Mouse (Mus musculus) limb, embryonic 12.5 days (tissue): ENCODE measurements around the gene Wnt6. TPM values are rescaled to one million over a fixed set of nuclear protein-coding genes. Genes with fewer than 3 reads are reported as not detected.

Experiments used
- ATAC-seq: fragments of 200-750 bp; cut with Nextera tagmentation; 2 replicates; pipeline ENCODE4 v1.8.0; 2017; ENCODE audit warnings: low read depth, moderate TSS enrichment; ENCODE audit not compliant: insufficient number of reproducible peaks, insufficient read depth, low FRiP score, low TSS enrichment
- H3K27ac ChIP-seq: fragments of 300-500 bp; sonication (generic); 2 replicates; pipeline ENCODE4 v1.5.1; 2016; ENCODE audit warnings: mild to moderate bottlenecking, moderate library complexity
- H3K27me3 ChIP-seq: fragments of 300-500 bp; sonication (generic); 2 replicates; pipeline ENCODE4 v1.6.1; 2016; ENCODE audit warnings: mild to moderate bottlenecking, moderate library complexity
- H3K36me3 ChIP-seq: fragments of 300-500 bp; sonication (generic); 2 replicates; pipeline ENCODE4 v1.6.1; 2016; ENCODE audit warnings: mild to moderate bottlenecking, moderate library complexity
- H3K4me1 ChIP-seq: fragments of 300-500 bp; sonication (generic); replicated peaks from 2 replicates; pipeline ENCODE4 v1.6.1; 2016
- H3K4me2 ChIP-seq: fragments of 300-500 bp; sonication (generic); 2 replicates; pipeline ENCODE4 v1.6.1; 2016; ENCODE audit warnings: mild to moderate bottlenecking, moderate library complexity
- H3K4me3 ChIP-seq: fragments of 300-500 bp; sonication (generic); replicated peaks from 2 replicates; pipeline ENCODE4 v1.5.1; 2016; ENCODE audit warnings: mild to moderate bottlenecking
- H3K9ac ChIP-seq: fragments of 300-500 bp; sonication (generic); replicated peaks from 2 replicates; pipeline ENCODE4 v1.6.1; 2016; ENCODE audit warnings: mild to moderate bottlenecking, moderate library complexity
- H3K9me3 ChIP-seq: fragments of 300-500 bp; sonication (generic); 2 replicates; pipeline ENCODE4 v1.6.1; 2016; ENCODE audit warnings: mild to moderate bottlenecking, moderate library complexity
- WGBS: fragments of 180-500 bp; shearing (Covaris S2); methylation state at CpG from one replicate; pipeline ENCODE4 v1.1.7; 2016; 5-methylcytosine and 5-hydroxymethylcytosine counted together
- polyA plus RNA-seq: library from polyadenylated mRNA; unstranded; fragments of >200 nt; fragmentation: Nextera tagmentation; extraction: Ambion mirVana; gene quantifications from 2 replicates; pipeline ENCODE4 v1.2.1, GENCODE M21; 2016

Wnt6 gene
- polyA plus RNA-seq, 1 experiment from 2014 or later: 38.7 TPM

DNA sequence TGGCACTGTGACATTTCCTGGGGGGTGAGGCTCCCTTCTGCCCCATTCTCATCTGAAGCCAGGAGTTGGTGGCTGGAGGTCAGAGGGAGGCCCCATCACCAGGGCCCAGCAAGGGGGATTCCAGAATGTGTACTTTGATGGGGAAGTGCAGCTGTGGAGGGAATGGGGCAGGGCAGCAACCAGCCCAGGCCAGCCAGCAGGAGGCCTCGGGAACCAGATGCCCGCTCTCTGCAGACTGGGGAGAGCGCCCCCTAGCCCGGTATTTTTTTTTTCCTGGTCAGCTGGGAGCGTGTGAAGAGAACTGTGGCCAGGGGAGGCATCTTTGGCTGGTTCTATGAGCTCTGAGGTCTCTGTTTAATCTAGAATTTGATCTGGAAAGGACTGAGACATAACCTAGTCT, 4.1 kb downstream of the Wnt6 start:
- ATAC-seq: no peak
- Histone ChIP-seq H3K9ac (no peak overlapping the region), H3K4me2 (peak overlapping the region; percentile 3; the same call in 1 of the 2 replicates), H3K36me3 (no peaks in the 10 kb centered on the region), H3K27me3 (peaks cover 95% of the 10 kb centered on the region), H3K4me1 (peaks cover 24% of the 10 kb centered on the region), H3K9me3 (no peaks in the 10 kb centered on the region), H3K4me3 (no peak overlapping the region), H3K27ac (no peak overlapping the region; the same call in 1 of the 2 replicates)
- 10% methylated on average over 5 of the region's 5 CpGs for WGBS

- no peak for ATAC-seq
- no peaks in the 10 kb centered on the region for H3K36me3 ChIP-seq
- 33% methylated on average over 3 of the region's 3 CpGs for WGBS
- H3K27me3 ChIP-seq: peaks cover 95% of the 10 kb centered on the region
- H3K27ac ChIP-seq: no peak overlapping the region
- no peak overlapping the region for H3K4me2 ChIP-seq
- no peak overlapping the region for H3K4me3 ChIP-seq
- peaks cover 15% of the 10 kb centered on the region for H3K4me1 ChIP-seq
- no peaks in the 10 kb centered on the region for H3K9me3 ChIP-seq
- no peak overlapping the region for H3K9ac ChIP-seq
Measured at GRCm38 (mm10) chr1:74778934-74779486, 7.3 kb downstream of the Wnt6 start.

GRCm38 (mm10) chr1:74782045-74782444, 10.4 kb downstream of the Wnt6 start:
- Histone ChIP-seq H3K27me3 (peaks cover 94% of the 10 kb centered on the region), H3K4me3 (no peak overlapping the region), H3K9ac (no peak overlapping the region), H3K4me1 (peaks cover 16% of the 10 kb centered on the region), H3K27ac (no peak overlapping the region), H3K9me3 (no peaks in the 10 kb centered on the region), H3K4me2 (no peak overlapping the region), H3K36me3 (no peaks in the 10 kb centered on the region)
- 22% methylated on average over 14 of the region's 14 CpGs for WGBS
- no peak for ATAC-seq

DNA sequence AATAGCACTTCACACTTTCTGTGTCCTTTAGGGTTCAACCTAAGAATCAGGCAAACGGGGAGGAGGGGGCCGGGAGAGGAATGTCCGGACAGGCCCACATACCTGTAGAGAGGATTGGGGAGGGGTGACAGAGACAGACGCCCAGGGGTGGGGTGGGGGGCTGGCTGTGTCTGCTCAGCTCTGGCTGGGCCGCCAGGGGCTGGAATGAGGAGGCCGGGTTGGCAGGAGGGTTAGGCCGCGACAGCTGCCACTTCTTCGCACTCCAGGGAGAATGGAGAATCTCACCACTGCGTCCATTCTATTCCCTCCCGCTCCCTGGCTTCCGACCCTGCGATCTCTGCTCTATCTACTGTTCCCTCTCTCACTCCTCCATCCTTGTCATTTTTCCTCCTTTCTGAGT, 11.9 kb downstream of the Wnt6 start:
- Histone ChIP-seq H3K27ac (no peak overlapping the region), H3K36me3 (no peaks in the 10 kb centered on the region), H3K4me2 (peak overlapping the region; percentile 77), H3K4me3 (peak overlapping the region; percentile 47), H3K9me3 (no peaks in the 10 kb centered on the region), H3K4me1 (peaks cover 22% of the 10 kb centered on the region), H3K9ac (no peak overlapping the region), H3K27me3 (peaks cover 95% of the 10 kb centered on the region)
- 4% methylated on average over 13 of the region's 13 CpGs for WGBS
- no peak for ATAC-seq

- 0 out of 2 replicates have a peak overlapping the region, but pooled peaks have one; percentile 23 for H3K9ac ChIP-seq
Measured at GRCm38 (mm10) chr1:74784041-74784759, 12.5 kb downstream of the Wnt6 start.

DNA sequence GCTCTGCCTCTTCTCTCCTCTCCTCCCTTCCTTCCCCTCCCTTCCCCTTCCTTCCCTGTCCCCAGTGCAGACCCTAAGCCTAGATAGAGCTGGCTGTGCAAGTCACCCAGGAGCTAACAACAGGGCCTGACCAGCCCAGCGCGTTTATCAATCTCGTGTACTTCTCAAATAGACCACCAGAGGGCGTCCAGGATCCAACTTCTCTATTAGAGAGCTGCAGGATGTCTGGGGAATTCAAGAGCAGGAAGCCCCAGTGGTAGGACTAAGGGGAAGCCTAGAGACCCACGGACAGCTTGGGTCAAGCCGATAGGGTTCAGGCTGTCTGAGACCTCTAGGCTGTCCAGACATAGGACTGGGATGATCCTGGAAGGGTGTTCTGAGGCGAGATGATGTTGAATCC, 16.2 kb downstream of the Wnt6 start:
- Histone ChIP-seq H3K4me1 (peaks cover 51% of the 10 kb centered on the region), H3K4me2 (no peak overlapping the region), H3K27me3 (peaks cover 99% of the 10 kb centered on the region), H3K4me3 (no peak overlapping the region), H3K9ac (no peak overlapping the region), H3K9me3 (no peaks in the 10 kb centered on the region), H3K36me3 (no peaks in the 10 kb centered on the region), H3K27ac (no peak overlapping the region)
- WGBS: 7% methylated on average over 7 of the region's 7 CpGs
- no peak; the same call in 1 of the 2 replicates for ATAC-seq

More at GRCm38 (mm10) chr1:74784041-74784759, 12.5 kb downstream of the Wnt6 start:
- WGBS: 2% methylated on average over 67 of the region's 67 CpGs
- H3K4me3 ChIP-seq: peak overlapping the region; percentile 47
- H3K27ac ChIP-seq: 0 out of 2 replicates have a peak overlapping the region, but pooled peaks have one; percentile 35
- H3K27me3 ChIP-seq: peaks cover 95% of the 10 kb centered on the region
- no peaks in the 10 kb centered on the region for H3K36me3 ChIP-seq
- no peaks in the 10 kb centered on the region for H3K9me3 ChIP-seq
- H3K4me1 ChIP-seq: peaks cover 28% of the 10 kb centered on the region
- ATAC-seq: no peak
- peak overlapping the region; percentile 77 for H3K4me2 ChIP-seq

- Histone ChIP-seq H3K27ac (no peak overlapping the region), H3K4me3 (no peak overlapping the region)
- 27% methylated on average over 6 of the region's 6 CpGs for WGBS
Measured at GRCm38 (mm10) chr1:74788603-74789176, 17.0 kb downstream of the Wnt6 start.

GRCm38 (mm10) chr1:74790095-74790494, 18.4 kb downstream of the Wnt6 start:
- ATAC-seq: no peak
- peaks cover 54% of the 10 kb centered on the region for H3K4me1 ChIP-seq
- no peak overlapping the region for H3K4me2 ChIP-seq
- H3K36me3 ChIP-seq: no peaks in the 10 kb centered on the region
- no peak overlapping the region for H3K4me3 ChIP-seq
- no peaks in the 10 kb centered on the region for H3K9me3 ChIP-seq
- H3K27ac ChIP-seq: no peak overlapping the region
- 12% methylated on average over 3 of the region's 3 CpGs for WGBS
- no peak overlapping the region for H3K9ac ChIP-seq
- H3K27me3 ChIP-seq: peaks cover 99% of the 10 kb centered on the region

More at GRCm38 (mm10) chr1:74788603-74789176, 17.0 kb downstream of the Wnt6 start:
- Histone ChIP-seq H3K9me3 (no peaks in the 10 kb centered on the region), H3K4me2 (no peak overlapping the region), H3K27me3 (peaks cover 99% of the 10 kb centered on the region), H3K4me1 (peaks cover 50% of the 10 kb centered on the region), H3K36me3 (no peaks in the 10 kb centered on the region), H3K9ac (no peak overlapping the region)
- no peak for ATAC-seq

- peak within 1 kb of the TSS; percentile 40 for H3K4me3 ChIP-seq
- no peaks in the 10 kb centered on the region for H3K9me3 ChIP-seq
- no peaks in the 10 kb centered on the region for H3K36me3 ChIP-seq
- no peak for ATAC-seq
- no peak within 1 kb of the TSS for H3K27ac ChIP-seq
- WGBS: 5% methylated on average over 11 of the region's 11 CpGs
- peak within 1 kb of the TSS; percentile 53 for H3K9ac ChIP-seq
- H3K4me1 ChIP-seq: peaks cover 59% of the 10 kb centered on the region
- H3K27me3 ChIP-seq: peaks cover 100% of the 10 kb centered on the region
- peak within 1 kb of the TSS; percentile 65 for H3K4me2 ChIP-seq
Measured at GRCm38 (mm10) chr1:74791249-74791648, 19.6 kb downstream of the Wnt6 start, which contains the start of gene Wnt10a. Gene Wnt10a (plus strand): TSS chr1:74791516.

DNA sequence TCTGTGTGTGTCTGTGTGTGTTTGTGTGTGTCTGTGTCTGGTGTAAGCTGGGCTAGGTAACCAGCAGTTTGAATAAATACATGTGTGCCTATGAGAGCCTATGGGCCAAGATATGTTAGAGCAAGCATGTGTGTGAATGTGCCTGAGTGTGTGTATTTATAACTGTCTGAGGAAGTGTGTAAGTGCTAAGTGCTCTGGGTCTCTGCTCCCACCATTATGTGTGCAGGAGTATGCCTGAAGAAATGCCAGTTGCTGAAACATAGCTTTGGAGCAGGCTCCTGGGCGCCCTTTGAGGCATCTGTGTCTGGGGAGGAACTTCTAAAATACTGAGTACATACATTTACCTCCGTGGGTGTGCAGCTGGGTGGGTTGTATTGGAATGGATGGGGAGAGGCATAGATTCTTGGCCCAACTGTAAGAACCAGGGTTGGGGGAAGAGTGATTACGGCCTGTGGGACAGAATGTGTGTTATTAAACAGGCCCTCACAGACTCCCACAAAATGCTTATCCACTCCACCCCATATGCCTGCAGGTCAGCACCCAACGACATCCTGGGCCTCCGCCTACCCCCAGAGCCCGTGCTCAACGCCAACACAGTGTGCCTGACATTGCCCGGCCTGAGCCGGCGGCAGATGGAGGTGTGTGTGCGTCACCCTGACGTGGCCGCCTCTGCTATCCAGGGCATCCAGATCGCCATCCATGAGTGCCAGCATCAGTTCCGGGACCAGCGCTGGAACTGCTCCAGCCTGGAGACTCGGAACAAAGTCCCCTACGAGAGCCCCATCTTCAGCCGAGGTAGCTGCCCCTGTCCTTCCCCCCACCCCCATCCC, 21.4 kb downstream of the Wnt6 start:
- no peak overlapping the region for H3K27ac ChIP-seq
- H3K4me1 ChIP-seq: peaks cover 71% of the 10 kb centered on the region
- 0 out of 2 replicates have a peak overlapping the region, but pooled peaks have one; percentile 4 for H3K4me3 ChIP-seq
- H3K9ac ChIP-seq: no peak overlapping the region
- no peaks in the 10 kb centered on the region for H3K9me3 ChIP-seq
- H3K4me2 ChIP-seq: no peak overlapping the region
- ATAC-seq: no peak
- no peaks in the 10 kb centered on the region for H3K36me3 ChIP-seq
- WGBS: 10% methylated on average over 19 of the region's 19 CpGs
- peaks cover 100% of the 10 kb centered on the region for H3K27me3 ChIP-seq
